Mouse (Mus musculus) heart, embryonic 13.5 days (tissue): ENCODE results near the gene Cyp2g1. TPM values are rescaled to one million over a fixed set of nuclear protein-coding genes. Genes with fewer than 3 reads are reported as not detected.

ENCODE experiments used
- polyA plus RNA-seq: library from polyadenylated mRNA; unstranded; fragments of >200 nt; fragmentation: Nextera tagmentation; extraction: Ambion mirVana; gene quantifications from 2 replicates; pipeline ENCODE4 v1.2.1, GENCODE M21; 2015

Gene Cyp2g1
- polyA plus RNA-seq, 1 experiment from 2014 or later: not detected

Other genes starting within 250 kb of the Cyp2g1 start
- gene Vmn1r185, start 190.4 kb upstream of the Cyp2g1 start, polyA plus RNA-seq: not detected in 2 replicates
- not detected in 2 replicates for gene Cyp2b23, start 122.5 kb upstream of the Cyp2g1 start, polyA plus RNA-seq
- gene Cyp2b19, start 51.8 kb upstream of the Cyp2g1 start, polyA plus RNA-seq: not detected in 2 replicates
- not detected in 2 replicates for gene Cyp2a5, start 26.4 kb downstream of the Cyp2g1 start, polyA plus RNA-seq
- not detected in 2 replicates for gene Cyp2a22, start 130.5 kb downstream of the Cyp2g1 start, polyA plus RNA-seq
- not detected in 2 replicates for gene Cyp2a12, start 220.2 kb downstream of the Cyp2g1 start, polyA plus RNA-seq